Mouse (Mus musculus): Measurements from ENCODE around the gene Trim71.

DNA sequence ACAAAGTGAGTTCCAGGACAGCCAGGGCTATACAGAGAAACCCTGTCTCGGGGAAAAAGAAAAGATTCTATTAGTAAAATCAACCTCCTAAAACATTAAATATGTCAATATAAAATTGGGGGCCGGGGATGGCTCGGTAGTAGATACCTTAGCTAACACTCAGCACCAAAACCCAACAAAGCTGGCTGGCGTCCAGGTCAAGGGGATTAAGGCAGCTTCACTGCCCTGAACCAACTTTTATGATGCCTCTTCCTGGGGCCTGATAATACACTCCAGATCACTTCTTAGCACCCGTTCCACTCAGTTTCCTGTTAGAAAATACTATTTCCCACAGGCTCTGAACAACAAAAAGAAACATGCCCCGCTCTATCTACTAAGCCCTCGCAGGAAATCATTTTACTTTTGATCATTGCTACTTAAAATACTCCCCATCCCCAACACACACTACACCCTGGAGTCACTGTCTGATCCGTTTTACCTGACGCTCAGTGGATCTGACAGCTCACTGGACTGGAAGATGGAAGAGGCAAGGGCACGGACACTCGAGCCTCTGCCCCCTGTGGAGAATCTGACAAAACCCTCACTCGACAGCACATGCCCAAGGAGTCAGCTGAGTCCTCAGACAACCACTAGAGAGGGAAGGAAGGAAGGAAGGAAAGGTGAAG lies 39.8 kb upstream of the Trim71 start:
- TF ChIP-seq SRF (IDR thresholded peaks at IDR 0.05; ENCODE audit: control insufficient read depth, insufficient read length, low read depth) (no peak), USF1 (IDR thresholded peaks at IDR 0.05; ENCODE audit: low read depth) (no peak), POLR2A (IDR thresholded peaks at IDR 0.05; ENCODE audit: insufficient read length, low read depth) (no peak), E2F4 (IDR thresholded peaks at IDR 0.05; ENCODE audit: insufficient read depth) (no peak), MYOG (IDR thresholded peaks at IDR 0.05; ENCODE audit: control insufficient read depth in 1 of 3, insufficient read depth in 1 of 3, insufficient read length in 2 of 3, low read depth in 2 of 3) (no peak), TCF12 (IDR thresholded peaks at IDR 0.05; ENCODE audit: insufficient read depth, poor library complexity, severe bottlenecking) (no peak), CEBPB (IDR thresholded peaks at IDR 0.05; ENCODE audit: insufficient read depth, poor library complexity, severe bottlenecking) (no peak), POLR2AphosphoS2 (IDR thresholded peaks at IDR 0.05; ENCODE audit: insufficient read length, low read depth) (no peak), TCF3 (IDR thresholded peaks at IDR 0.05; ENCODE audit: insufficient read length, low read depth) (no peak), REST (IDR thresholded peaks at IDR 0.05; ENCODE audit: insufficient read depth, insufficient read length) (no peak)
